Mouse (Mus musculus) spleen, adult 18-20 months (tissue): ENCODE data around the gene Nfasc.

ENCODE experiments used
- DNase-seq, 2 experiments: peaks; one replicate each; pipeline ENCODE4 v3.0.0; 2022; ENCODE audit warnings: mixed read lengths in 2 of 2

Gene Nfasc

GRCm38 (mm10) chr1:132741175-132741997 lies at the start of gene Nfasc:
Nfasc (minus strand) TSS chr1:132741797.
- DNase-seq = peak in 1 of 2 experiments; percentile 26

DNA sequence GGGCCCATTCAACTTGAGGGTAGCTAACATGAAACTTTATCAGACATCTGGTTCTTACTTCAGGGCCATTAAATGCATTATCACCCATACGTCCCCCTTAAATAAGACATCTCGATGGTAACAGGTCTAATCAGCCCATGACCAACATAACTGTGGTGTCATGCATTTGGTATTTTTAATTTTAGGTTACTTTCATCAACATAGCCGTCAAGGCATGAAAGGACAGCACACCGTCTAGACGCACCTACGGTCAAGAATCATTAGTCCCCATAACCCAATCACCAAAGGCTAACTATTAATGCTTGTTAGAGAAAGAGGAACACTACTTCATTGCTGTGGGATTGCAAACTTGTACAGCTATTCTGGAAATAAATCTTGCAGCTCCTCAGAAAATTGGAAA lies 49.5 kb upstream of the Nfasc start:
- DNase-seq = no peak

GRCm38 (mm10) chr1:132786866-132787265 lies 45.3 kb upstream of the Nfasc start:
- DNase-seq = no peak

DNA sequence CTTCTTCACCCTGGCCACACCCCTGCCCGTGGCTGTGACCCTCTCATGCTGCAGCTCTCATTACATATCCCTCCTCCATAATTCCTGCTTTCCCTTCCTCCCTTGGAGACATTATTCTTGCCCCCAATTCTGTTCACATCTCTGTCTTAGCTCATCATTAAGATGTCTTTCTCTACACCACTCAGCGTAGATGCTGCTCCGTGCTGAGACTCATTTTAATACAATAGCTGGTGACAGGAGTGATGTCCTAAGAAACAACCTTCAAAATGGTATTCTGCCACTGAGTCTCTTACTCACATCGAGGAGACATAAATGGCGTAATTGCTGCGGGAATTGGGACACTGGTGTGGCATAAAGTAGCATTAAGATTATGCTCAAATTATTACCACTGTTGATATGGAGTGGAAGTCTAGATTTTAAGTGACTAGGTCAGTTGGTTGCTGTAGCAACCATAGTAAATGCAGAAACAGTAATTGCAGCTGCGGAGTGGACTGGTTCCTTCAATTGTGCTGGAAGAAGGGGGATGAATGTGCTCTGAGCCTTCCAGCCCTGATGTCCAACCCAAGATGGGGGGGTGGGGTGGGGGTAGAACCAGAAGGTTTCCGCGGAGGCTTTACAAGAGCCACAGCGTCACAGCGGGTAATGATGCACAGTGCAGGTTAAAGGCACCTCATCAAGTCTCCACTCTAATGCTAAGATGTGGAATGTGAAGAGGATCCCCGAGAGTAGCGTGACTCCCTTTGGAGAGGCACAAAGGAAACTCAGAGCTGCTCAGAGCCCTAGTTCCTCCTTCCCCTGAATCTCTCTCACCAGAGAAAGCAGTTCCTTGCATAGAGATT lies 40.2 kb upstream of the Nfasc start:
- no peak for DNase-seq

DNA sequence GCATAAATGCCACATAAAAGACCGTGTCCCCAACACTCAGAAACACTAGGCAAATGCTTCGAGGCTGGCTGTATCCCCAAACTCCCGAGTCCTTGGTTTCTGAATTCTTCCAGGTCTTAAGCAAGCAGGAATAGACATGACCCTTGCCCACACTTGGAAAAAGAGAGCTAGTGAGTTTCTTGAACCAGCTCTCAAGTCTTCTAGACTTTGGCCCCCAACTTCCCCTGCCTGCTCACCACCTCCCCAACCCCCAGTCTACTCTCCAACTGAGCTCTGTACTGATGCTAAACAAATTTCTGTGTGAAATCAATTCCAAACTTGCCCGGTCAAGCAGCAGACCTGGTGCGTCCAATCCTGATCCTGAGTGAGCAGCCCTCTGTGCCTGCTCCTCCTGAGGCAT lies 39.4 kb upstream of the Nfasc start:
- no peak for DNase-seq

DNA sequence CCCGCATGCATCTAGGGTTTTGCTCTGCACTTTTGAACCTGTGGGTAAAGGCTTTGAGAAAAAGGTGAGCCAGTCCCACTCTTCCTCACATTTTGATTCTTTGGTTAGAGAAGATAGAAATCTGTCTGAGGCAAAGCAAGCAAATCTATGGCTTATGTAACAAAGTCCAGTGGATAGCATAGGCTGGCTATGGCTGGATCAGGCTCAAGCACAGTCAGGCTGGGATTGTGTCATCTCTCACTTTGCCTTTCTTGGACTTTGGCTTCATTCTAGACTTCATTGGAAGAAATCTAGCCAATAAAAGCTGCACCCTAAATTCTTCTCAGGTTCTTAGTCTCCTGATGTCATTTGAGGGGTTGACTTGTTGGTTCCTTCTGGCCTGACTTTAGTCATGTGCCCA lies 38.7 kb upstream of the Nfasc start:
- no peak for DNase-seq

DNA sequence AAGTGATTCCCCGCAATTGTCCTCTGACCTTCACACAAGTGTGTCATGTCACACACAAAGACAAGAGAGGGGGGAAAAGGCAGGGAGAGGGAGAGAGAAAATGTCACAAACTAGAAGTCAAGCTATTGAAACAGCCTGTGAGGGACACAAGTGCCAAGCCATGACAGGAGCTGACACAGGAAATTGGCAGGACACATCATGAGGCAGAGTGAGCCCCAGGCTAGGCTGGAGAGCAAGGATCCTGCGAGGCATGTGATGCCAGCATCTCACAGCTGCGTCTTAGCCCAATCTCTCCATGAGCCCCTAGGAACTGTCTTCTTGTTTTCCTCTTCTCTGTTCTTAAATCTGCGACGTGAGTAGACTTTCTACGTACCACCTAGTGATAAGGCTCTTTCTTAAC lies 33.4 kb upstream of the Nfasc start:
- DNase-seq = no peak

DNA sequence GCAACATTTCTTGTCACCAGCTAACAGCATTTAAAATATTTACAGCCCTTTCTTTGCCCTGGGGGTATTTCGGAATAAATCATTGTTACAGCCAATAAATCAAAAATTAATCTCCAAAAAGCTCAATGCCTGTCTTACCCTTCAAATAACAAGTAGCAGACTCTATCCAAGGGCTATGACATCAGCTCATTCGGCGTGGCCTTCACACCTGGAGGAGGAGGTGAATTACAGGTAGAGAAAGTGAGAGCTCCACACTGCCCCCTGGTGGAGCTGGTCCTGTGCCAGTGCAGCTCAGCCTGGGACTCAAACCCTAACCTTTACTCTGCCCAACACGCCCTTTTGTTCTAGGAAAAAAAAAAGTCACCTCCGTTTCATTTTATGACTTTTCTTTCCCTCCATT lies 29.8 kb upstream of the Nfasc start:
- DNase-seq = peak in 1 of 2 experiments; percentile 63

GRCm38 (mm10) chr1:132769559-132769958 lies 28.0 kb upstream of the Nfasc start:
- DNase-seq = no peak

DNA sequence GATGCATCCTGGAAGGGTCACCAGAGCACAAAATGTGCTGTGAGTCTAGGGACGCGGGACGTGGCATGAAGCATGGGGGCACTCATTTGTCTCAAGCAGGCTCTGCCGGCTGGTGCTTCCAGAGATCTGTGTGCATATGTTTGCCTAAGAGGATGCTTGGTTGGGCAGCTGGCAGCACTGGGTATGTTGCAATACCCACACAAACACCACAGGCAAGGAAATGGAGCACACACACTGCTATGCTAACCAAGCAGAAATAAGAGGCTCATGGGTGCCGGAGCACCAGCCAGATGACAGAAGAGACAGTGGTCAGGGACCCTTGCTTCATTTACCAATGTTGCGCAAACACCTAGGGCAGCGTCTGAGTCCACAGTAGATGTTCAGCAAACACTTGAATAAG lies 25.8 kb upstream of the Nfasc start:
- no peak for DNase-seq

DNA sequence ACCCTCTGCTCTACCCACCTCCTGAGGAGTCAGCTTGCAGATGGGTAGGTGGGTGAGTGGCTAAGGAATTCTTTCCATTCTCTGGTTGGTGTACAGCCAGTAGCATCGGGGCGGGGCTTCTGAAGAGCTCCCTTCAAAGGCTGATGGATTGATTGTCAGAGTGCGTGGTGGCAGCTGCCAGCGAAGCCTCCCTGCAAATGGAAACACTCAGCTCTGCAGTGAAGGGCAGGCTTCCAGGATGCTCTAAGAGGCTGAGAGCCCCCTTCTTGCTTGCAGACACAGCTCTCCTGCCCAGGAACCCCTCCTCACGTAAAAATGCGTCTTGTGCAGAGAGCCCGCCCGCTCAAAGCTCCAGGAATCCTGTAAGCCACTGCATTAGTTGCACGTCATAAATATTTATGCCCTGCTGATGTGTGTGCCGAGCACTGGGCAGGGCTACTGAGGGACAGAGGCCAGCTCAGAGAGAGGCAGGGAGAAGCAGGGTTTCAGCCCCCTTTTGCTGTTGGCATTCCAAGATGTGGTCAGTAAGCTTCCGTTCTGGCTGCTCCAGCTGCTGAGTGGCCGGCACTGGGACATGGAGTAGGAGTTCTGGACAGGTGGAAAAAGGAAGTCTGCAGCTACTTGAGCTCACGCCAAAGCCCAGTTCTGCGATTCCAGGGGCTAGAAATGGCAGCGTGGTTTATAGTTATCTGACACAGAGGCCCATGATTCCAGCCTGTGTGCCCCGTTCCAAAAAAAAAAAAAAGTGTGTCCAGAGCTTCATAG lies 24.5 kb upstream of the Nfasc start:
- DNase-seq = no peak

DNA sequence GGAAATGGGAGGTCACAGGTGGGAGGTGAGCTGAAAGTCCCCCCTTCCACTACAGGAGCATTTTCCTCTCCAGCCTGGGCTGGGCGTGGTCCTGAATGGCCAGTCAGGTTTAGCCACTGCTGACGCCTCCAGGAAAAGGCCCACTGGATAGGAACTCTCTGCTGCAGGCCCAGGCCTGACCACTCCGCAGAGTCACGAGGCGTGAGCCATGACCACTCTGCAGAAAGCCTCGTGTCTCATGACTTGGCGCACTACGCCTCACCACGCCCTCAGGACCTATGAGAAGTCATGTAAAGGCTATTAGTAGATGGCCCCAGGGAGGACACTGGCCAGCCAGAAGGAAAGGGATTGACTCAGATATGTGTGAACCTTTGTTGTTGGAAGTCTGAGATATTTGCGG lies 23.6 kb upstream of the Nfasc start:
- no peak for DNase-seq

DNA sequence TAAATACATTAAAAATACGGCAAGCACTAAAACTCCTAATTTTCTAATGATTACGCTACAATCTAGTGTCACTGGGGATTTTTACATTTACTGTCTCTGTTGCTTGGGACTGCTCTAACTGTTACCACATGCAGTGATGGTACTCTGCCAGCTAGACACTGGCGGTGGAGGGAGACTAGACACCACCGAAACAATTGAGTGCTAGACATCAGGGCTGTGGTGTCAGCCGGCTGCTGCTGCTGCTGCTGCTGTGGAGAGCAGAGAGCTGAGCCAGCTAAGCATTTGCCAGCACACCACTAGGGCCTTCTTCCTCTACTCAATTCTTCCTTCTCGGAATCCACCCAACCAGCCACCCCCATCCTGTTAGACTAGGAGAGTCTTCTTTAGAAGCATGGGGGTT lies 17.8 kb upstream of the Nfasc start:
- DNase-seq = no peak

GRCm38 (mm10) chr1:132758656-132759370 lies 17.2 kb upstream of the Nfasc start:
- DNase-seq = peak in 1 of 2 experiments; percentile 25

GRCm38 (mm10) chr1:132755211-132755610 lies 13.6 kb upstream of the Nfasc start:
- DNase-seq = no peak

DNA sequence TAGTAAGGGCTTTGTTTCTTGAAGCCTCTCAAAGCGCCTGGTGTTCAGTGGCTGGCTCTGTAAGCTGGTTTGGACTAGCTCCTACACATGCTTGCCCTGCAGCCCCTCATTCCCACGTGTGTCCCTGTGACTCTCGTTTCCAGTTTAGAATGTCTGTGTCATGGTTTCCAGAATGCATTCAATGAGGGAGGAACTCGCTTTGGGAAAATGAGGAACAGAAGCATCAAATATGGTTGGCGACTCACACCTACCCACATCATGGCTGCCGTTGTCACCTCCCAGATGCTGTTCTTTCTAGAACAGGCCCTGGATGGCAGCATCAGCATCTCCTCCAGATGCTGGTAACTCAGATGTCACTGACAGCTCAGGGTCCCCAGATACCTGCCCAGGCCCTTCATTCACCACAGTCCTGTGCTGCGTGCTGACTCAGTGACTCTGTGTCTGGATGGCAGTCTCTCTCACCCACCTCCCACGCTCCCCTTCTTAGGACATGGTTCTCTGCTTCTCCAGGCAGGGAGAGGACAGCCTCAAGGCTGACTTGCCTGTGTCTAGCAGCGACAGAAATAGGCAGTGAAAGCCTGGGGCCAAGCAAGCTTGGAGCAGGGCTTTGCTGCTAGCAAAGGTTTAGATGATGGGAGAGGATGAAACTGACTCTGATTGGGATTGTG lies 7.8 kb upstream of the Nfasc start:
- no peak for DNase-seq

- DNase-seq = no peak
These were observed 4.7 kb upstream of the Nfasc start for GRCm38 (mm10) chr1:132746302-132746701.

DNA sequence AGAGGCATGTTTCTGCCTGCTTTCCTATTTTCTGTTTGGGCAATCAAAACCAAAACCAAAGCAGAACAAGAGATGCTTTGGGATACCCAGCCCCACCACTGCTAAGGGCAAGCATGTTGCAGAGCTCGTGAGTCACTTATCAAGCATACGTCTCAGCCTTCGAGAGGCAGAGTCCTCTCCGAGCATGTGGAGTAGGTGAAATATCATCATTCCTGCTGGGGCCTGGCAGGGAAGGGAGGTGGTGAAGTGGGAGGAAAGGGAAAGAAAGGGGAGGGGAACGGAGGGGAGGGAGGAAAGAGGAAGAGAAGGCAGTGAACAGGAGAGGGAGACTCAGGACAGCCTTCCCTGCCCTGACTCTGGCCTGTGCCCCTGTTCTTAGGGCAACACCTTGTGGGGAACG lies 4.0 kb upstream of the Nfasc start:
- no peak for DNase-seq

DNA sequence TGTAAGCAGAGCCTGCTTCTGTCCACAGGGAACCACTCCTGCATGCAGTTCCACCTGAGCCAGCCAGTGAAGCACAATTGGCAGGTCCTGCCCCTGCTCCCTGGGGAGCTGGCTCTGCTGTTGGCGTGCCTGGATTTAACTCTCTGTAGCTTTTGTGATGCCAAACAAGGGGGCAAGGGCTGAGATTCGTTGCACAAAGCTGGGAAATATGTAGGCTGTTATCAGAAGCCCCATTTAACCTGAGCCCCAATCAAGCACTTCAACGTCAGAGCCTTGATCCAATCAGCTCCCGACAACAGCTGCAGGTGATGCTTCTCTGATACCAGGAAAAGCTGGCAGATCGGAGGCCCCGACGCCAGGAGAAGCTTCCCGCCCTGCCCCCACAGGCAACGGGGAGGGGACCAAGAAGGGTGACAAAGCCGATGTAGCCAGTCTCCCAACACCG lies 2.5 kb downstream of the Nfasc start:
- DNase-seq = no peak

GRCm38 (mm10) chr1:132736171-132736570 lies 5.4 kb downstream of the Nfasc start:
- no peak for DNase-seq

DNA sequence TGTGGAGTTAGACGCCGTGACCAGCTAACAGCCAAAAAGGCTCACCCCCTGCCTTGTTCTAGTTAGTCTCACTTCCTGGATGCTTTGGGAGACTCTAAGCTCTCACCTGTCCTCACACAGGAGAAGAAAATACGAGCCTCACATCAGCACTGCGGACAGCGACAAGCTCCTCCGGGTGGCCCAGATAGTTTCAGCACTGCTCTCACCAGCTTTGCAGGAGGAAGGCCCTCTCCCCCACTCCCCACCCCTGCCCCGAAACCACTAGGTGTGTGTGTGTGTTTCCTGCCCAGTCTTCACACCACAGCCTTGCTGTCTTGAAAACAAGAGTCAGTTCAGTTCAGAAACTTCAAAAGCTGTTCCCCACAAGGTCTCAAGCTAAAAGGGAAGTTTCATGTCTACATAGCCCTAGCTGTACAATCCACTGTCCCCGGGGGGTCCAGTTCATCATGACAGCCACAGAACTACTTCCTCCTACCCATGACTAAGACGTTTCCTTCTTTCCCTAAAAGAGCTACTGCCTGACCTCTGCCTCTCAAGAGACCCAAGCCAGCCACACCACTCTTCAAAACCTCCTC lies 7.6 kb downstream of the Nfasc start:
- DNase-seq = no peak

GRCm38 (mm10) chr1:132732307-132732706 lies 9.3 kb downstream of the Nfasc start:
- DNase-seq = no peak
